In genomic region chr4:140205811-140206231, GRCm38 (mm10) we compare ENCODE assay signal across 9 mouse cellular contexts. TPM values are rescaled to one million over a fixed set of nuclear protein-coding genes. Genes with fewer than 3 reads are reported as not detected.
A peak's percentile ranks its signal among the peaks of the same experiment; 100 is the strongest.
DNase-seq lines count a peak whose midpoint lies in the region; ATAC-seq and TF ChIP-seq lines count a peak whose summit lies in the region.
"Had no signal": no experiment of that assay in that cellular context is flagged by ENCODE, and none has a peak within 500 bp of the region (broad histone marks: within the 10 kb centered on the region; RNA-seq: fewer than 3 reads in every experiment).

No protein-coding gene starts in this region.

- intact Hi-C loops in left cerebral cortex, postnatal 14 days (cut with DNase I): no loop called here

- no peak for ATAC-seq in lung, postnatal 0 days
- no peak for ATAC-seq in heart, embryonic 14.5 days (ENCODE audit: insufficient number of reproducible peaks, insufficient read depth, low FRiP score, low read depth)
- ATAC-seq in intestine, embryonic 15.5 days: no peak

- H3K27me3 ChIP-seq in lung, postnatal 0 days (replicated peaks; ENCODE audit: insufficient read depth, low read length): no peaks in the 10 kb centered on the region
- H3K27me3 ChIP-seq in heart, embryonic 14.5 days (ENCODE audit: control insufficient read depth, insufficient read depth, low read length): no peaks in the 10 kb centered on the region
- H3K27me3 ChIP-seq in intestine, embryonic 15.5 days (replicated peaks): peaks cover 2% of the 10 kb centered on the region; the same call in 1 of the 2 replicates
- H3K27me3 ChIP-seq: neural tube, embryonic 12.5 days had no signal

- DNase-seq in lung, postnatal 10 days: peak; percentile 55
- no peak for DNase-seq in lung, postnatal 0 days (ENCODE audit: low spot score)
- peak; percentile 90 for DNase-seq in cerebellum, adult 9-10 months
- DNase-seq in left cerebral cortex, postnatal 14 days (ENCODE audit: low spot score in 2 of 2): peak; percentile 71 to 87
- DNase-seq in kidney, postnatal 10 days: no peak
- DNase-seq in spleen, adult 18-20 months: no peak

- H3K36me3 ChIP-seq in lung, postnatal 0 days (ENCODE audit: insufficient read depth, low read length): no peaks in the 10 kb centered on the region
- no peaks in the 10 kb centered on the region for H3K36me3 ChIP-seq in heart, embryonic 14.5 days (ENCODE audit: control insufficient read depth, insufficient read depth, low read length)
- H3K36me3 ChIP-seq in intestine, embryonic 15.5 days: no peaks in the 10 kb centered on the region
- H3K36me3 ChIP-seq: neural tube, embryonic 12.5 days had no signal

- H3K27ac ChIP-seq in lung, postnatal 0 days (ENCODE audit: low read length): no peak overlapping the region
- H3K27ac ChIP-seq in heart, embryonic 14.5 days (replicated peaks in 1 of 2; ENCODE audit: control insufficient read depth in 1 of 2, insufficient read depth in 1 of 2, low read depth in 2 of 2, low read length in 2 of 2): no peak overlapping the region
- H3K27ac ChIP-seq in intestine, embryonic 15.5 days: no peak overlapping the region
- H3K27ac ChIP-seq: neural tube, embryonic 12.5 days had no signal

- 33% methylated on average over 12 of the region's 12 CpGs for WGBS in lung, postnatal 0 days
- WGBS in heart, embryonic 14.5 days: 37% methylated on average over 12 of the region's 12 CpGs
- 51% methylated on average over 12 of the region's 12 CpGs for WGBS in intestine, embryonic 15.5 days

- no peak for TF ChIP-seq CTCF in lung, postnatal 0 days (IDR thresholded peaks at IDR 0.05)

- no peak overlapping the region for H3K4me3 ChIP-seq in lung, postnatal 0 days (ENCODE audit: low read depth, low read length)
- H3K4me3 ChIP-seq in heart, embryonic 14.5 days (ENCODE audit: control insufficient read depth in 1 of 2, insufficient read depth in 1 of 2, low read depth in 1 of 2, low read length in 2 of 2): no peak overlapping the region
- no peak overlapping the region for H3K4me3 ChIP-seq in intestine, embryonic 15.5 days (replicated peaks)
- H3K4me3 ChIP-seq: neural tube, embryonic 12.5 days had no signal

- H3K9ac ChIP-seq in lung, postnatal 0 days (replicated peaks; ENCODE audit: low read depth): no peak overlapping the region
- H3K9ac ChIP-seq in heart, embryonic 14.5 days (ENCODE audit: low read length): no peak overlapping the region
- no peak overlapping the region for H3K9ac ChIP-seq in intestine, embryonic 15.5 days
- H3K9ac ChIP-seq: neural tube, embryonic 12.5 days had no signal

- TF ChIP-seq EP300 in lung, postnatal 0 days (IDR thresholded peaks at IDR 0.05): no peak

- H3K4me1 ChIP-seq in lung, postnatal 0 days (ENCODE audit: insufficient read depth, low read depth, low read length): no peaks in the 10 kb centered on the region
- peaks cover 6 to 10% of the 10 kb centered on the region in 2 experiments; a peak in 2 of 4 replicates for H3K4me1 ChIP-seq in heart, embryonic 14.5 days (ENCODE audit: control insufficient read depth in 2 of 2, insufficient read depth in 2 of 2, low read length in 2 of 2)
- H3K4me1 ChIP-seq in intestine, embryonic 15.5 days (replicated peaks): no peaks in the 10 kb centered on the region

- no peaks in the 10 kb centered on the region for H3K9me3 ChIP-seq in lung, postnatal 0 days (ENCODE audit: low read length)
- H3K9me3 ChIP-seq in heart, embryonic 14.5 days (ENCODE audit: control insufficient read depth, low read length): no peaks in the 10 kb centered on the region
- H3K9me3 ChIP-seq in intestine, embryonic 15.5 days: no peaks in the 10 kb centered on the region
- H3K9me3 ChIP-seq: neural tube, embryonic 12.5 days had no signal

- no peak overlapping the region for H3K4me2 ChIP-seq in lung, postnatal 0 days (replicated peaks; ENCODE audit: low read depth, low read length)
- peak overlapping the region; percentile 21; the same call in 1 of the 2 replicates for H3K4me2 ChIP-seq in heart, embryonic 14.5 days (ENCODE audit: low read length)
- no peak overlapping the region for H3K4me2 ChIP-seq in intestine, embryonic 15.5 days (replicated peaks)
- H3K4me2 ChIP-seq: neural tube, embryonic 12.5 days had no signal

RNA-seq across cellular contexts. Expression of gene Igsf21, which starts 40.8 kb away (rescaled TPM):
- polyA plus RNA-seq in lung, postnatal 0 days (2015; fragmentation: Nextera tagmentation; extraction: Ambion mirVana): 0.13 and 0.26 TPM in 2 replicates
- 0.19 TPM in 1 of 2 replicates, not detected in the other for polyA plus RNA-seq in heart, embryonic 14.5 days (2014; fragmentation: Nextera tagmentation; extraction: Ambion mirVana)
- total RNA-seq in left cerebral cortex, postnatal 14 days (2021): 100 to 1,000 TPM; 108 to 128 TPM
- 1.3 and 1.5 TPM in 2 replicates for polyA plus RNA-seq in intestine, embryonic 15.5 days (2015; fragmentation: Nextera tagmentation; extraction: Ambion mirVana)

Comparison
In these comparisons a context has a peak if more than half of its experiments do, and no peak if none do; other contexts are left out.
1. DNase-seq: peak in lung, postnatal 10 days (single experiment), cerebellum, adult 9-10 months (single experiment) and left cerebral cortex, postnatal 14 days (2 of 2); none in lung, postnatal 0 days (single experiment), kidney, postnatal 10 days (single experiment) and spleen, adult 18-20 months (0 of 2).